Mouse (Mus musculus) lung, adult 2 months (tissue): ENCODE data around the gene Sp100. TPM values are rescaled to one million over a fixed set of nuclear protein-coding genes. Genes with fewer than 3 reads are reported as not detected.
A peak's percentile ranks its signal among the peaks of the same experiment; 100 is the strongest.

Experiments used
- DNase-seq: peaks from one replicate; pipeline ENCODE4 v3.0.0; 2022
- H3K4me1 ChIP-seq: fragments of 200-500 bp; 2 replicates; pipeline ENCODE4 v1.6.1; 2011; ENCODE audit warnings: low read length; ENCODE audit not compliant: control insufficient read depth, insufficient read depth
- H3K4me3 ChIP-seq: fragments of 200-500 bp; replicated peaks from 2 replicates; pipeline ENCODE3; 2011; ENCODE audit warnings: low read depth, mild to moderate bottlenecking, control low read depth, low read length; ENCODE audit errors: extremely low read depth
- CTCF ChIP-seq: fragments of 200-500 bp; IDR thresholded peaks from 2 replicates; pipeline ENCODE4 v1.5.1; 2011; ENCODE audit warnings: mild to moderate bottlenecking, low read length, control low read depth; ENCODE audit not compliant: insufficient read depth
- POLR2A ChIP-seq: fragments of 200-500 bp; IDR thresholded peaks from 2 replicates; pipeline ENCODE4 v1.6.1; 2011; ENCODE audit warnings: low read depth, mild to moderate bottlenecking, control low read depth, low read length, borderline replicate concordance; ENCODE audit errors: extremely low read depth
- WGBS: fragments of 180-500 bp; shearing (Covaris S2); methylation state at CpG from one replicate; pipeline ENCODE4 v1.1.7; 2018; 5-methylcytosine and 5-hydroxymethylcytosine counted together
- polyA plus RNA-seq: library from polyadenylated mRNA; depleted of rRNA; stranded (reverse); fragments of >200 nt; gene quantifications from 2 replicates; pipeline ENCODE4 v1.2.3, GENCODE M21; 2012

The Sp100 gene
- polyA plus RNA-seq, 1 experiment = 26.4 TPM

GRCm38 (mm10) chr1:85734511-85734910 is 84.7 kb downstream of the Sp100 start:
- TF ChIP-seq POLR2A (no peak), CTCF (no peak)
- DNase-seq = no peak
- Histone ChIP-seq H3K4me1 (no peaks in the 10 kb centered on the region), H3K4me3 (no peak overlapping the region)
- 62% methylated on average over 1 of the region's 1 CpGs for WGBS

- WGBS = 43% methylated on average over 13 of the region's 13 CpGs
- Histone ChIP-seq H3K4me3 (peak overlapping the region; percentile 57), H3K4me1 (no peaks in the 10 kb centered on the region)
- peak; percentile 27 for DNase-seq
- TF ChIP-seq POLR2A (peak; percentile 45; the same call in 1 of the 2 replicates), CTCF (no peak)
Measured at GRCm38 (mm10) chr1:85735463-85736123, 85.8 kb downstream of the Sp100 start.

DNA sequence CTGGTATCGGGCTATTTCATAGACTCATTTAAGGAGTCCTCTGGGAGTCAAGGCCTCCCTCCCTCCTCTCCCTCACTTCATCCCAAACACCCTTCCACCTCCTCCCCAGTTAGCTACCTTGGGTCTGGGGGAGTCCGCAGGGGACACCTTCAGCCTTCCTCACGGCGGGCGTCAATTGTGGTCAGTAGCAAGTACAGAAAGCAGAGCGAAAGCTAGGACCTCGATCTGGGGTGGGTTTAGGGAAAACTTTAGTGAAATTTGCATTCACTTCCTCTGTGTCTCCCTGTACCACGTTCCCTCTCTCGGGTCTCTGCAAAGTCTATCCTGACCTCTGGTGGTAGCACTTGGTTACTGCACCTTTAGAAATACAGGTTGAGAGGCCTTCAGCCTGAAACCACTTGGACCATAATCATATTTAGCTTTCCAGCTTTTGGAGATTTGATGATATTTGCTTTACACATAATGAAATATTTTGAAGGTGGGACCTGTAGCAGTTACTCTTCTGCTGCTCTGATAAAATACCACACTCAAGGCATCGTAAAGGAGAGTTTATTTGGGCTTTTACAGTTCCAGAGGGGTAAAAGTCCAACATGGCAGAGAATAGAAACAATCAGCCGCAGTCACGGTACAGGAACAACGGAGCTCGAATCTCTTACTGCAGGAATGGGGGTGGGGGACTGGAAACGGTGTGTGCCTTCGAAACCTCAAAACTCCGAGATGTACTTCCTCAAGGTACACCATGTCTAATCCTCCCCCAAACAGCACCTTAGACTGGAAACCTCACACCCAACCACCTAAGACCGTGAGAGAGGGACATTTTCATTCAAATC is 86.8 kb downstream of the Sp100 start:
- TF ChIP-seq POLR2A = no peak
- peak; percentile 66 for TF ChIP-seq CTCF
- peak overlapping the region; percentile 57 for H3K4me3 ChIP-seq
- H3K4me1 ChIP-seq = no peaks in the 10 kb centered on the region
- 35% methylated on average over 18 of the region's 18 CpGs for WGBS
- peak; percentile 58 for DNase-seq

DNA sequence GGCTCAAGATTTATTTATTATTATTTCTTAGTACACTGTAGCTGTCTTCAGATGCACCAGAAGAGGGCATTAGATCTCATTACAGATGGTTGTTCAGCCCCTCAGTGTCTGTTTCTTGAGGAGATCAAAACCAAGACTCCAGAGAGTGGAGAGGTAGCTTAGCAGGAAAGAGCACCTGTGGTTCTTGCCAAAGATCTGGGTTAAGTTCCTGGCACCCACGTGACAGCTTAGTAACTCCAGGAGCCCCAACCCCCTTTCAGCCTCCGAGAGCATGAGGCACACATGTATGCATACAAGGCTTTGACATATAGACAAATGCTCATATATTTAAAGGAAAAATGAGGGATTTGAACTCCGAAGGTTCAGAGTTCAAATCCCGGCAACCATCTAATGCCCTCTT is 89.2 kb downstream of the Sp100 start:
- 93% methylated on average over 4 of the region's 4 CpGs for WGBS
- no peak for DNase-seq
- Histone ChIP-seq H3K4me3 (no peak overlapping the region), H3K4me1 (no peaks in the 10 kb centered on the region)
- no peak for TF ChIP-seq CTCF
- no peak for TF ChIP-seq POLR2A

DNA sequence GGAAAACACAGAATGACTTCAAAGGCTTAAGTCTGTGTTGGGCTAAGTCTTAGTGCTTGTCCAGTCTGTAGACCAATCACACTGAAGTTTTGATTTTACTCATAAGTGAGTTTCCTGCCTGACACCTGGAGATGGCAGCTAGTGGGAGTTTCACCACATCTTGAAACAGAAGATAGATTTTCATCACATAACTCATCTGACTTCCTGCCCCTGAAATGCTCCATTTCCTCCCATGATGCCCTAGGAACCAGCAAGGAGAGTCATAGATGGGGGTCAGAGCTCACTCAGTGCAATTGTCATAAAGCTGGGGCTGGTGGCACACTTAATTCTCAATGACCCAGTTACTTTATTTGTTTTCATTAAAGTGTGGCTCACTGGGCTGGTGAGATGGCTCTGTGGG is 90.0 kb downstream of the Sp100 start:
- no peak for TF ChIP-seq POLR2A

GRCm38 (mm10) chr1:85740923-85741322 is 91.1 kb downstream of the Sp100 start:
- 63% methylated on average over 6 of the region's 6 CpGs for WGBS
- TF ChIP-seq POLR2A (no peak), CTCF (no peak)
- DNase-seq = no peak
- Histone ChIP-seq H3K4me3 (no peak overlapping the region), H3K4me1 (no peaks in the 10 kb centered on the region)

More for the DNA sequence above, 90.0 kb downstream of the Sp100 start:
- Histone ChIP-seq H3K4me3 (no peak overlapping the region), H3K4me1 (no peaks in the 10 kb centered on the region)
- DNase-seq = no peak

- TF ChIP-seq POLR2A (no peak), CTCF (no peak)
- Histone ChIP-seq H3K4me1 (no peaks in the 10 kb centered on the region), H3K4me3 (no peak overlapping the region)
- 61% methylated on average over 5 of the region's 5 CpGs for WGBS
- no peak for DNase-seq
Measured at GRCm38 (mm10) chr1:85742333-85742732, 92.5 kb downstream of the Sp100 start.

DNA sequence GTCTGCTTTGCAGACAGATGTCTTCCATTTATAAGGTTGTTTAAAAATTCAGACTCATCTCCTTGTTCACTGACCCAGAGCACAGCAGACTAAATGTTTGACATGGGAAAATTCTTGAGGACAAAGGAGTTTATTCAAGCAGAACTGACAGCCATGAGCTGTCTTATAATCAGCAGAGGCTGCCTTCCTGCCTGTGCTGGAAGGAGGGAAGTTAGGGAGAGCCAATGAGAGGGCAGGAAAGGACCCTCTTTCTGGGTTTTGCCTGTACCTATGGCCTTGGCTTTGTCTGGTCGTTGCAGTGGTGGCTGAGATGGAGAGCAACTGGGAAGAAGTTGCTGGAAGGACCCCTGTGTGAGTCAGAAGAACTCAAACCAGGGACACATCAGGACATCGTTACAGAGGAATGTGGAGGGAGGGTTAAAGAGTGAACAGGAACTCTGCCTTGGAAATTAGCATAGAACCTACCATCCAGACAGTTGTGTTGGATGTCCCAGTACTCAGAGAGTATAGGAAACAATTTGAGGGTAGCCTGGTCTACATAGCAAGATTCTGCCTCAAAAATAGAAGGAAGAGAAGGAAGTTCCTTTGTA is 93.2 kb downstream of the Sp100 start:
- no peaks in the 10 kb centered on the region for H3K4me1 ChIP-seq
- WGBS = 29% methylated on average over 2 of the region's 2 CpGs
- no peak for DNase-seq
- TF ChIP-seq CTCF = no peak
- no peak for TF ChIP-seq POLR2A
- no peak overlapping the region for H3K4me3 ChIP-seq

- no peak overlapping the region for H3K4me3 ChIP-seq
- TF ChIP-seq POLR2A (no peak), CTCF (no peak)
- 58% methylated on average over 3 of the region's 3 CpGs for WGBS
- H3K4me1 ChIP-seq = no peaks in the 10 kb centered on the region
- DNase-seq = no peak
Measured at GRCm38 (mm10) chr1:85744539-85744938, 94.8 kb downstream of the Sp100 start.
